Mouse (Mus musculus): ENCODE results near the gene Fbxl20. TPM values are rescaled to one million over a fixed set of nuclear protein-coding genes. Genes with fewer than 3 reads are reported as not detected.

Fbxl20 gene
- total RNA-seq, 2 experiments from 2014 or later: 8.9 to 12.1 TPM

- intact Hi-C loops (cut with DNase I; ENCODE audit: low total_unique reads): no loop called here
- no peak for DNase-seq
Measured at GRCm38 (mm10) chr11:98109706-98110105, 40.5 kb downstream of the Fbxl20 start.

GRCm38 (mm10) chr11:98101332-98101731, 48.9 kb downstream of the Fbxl20 start:
- DNase-seq: no peak
- intact Hi-C loops (cut with DNase I; ENCODE audit: low total_unique reads): no loop called here

- intact Hi-C loops (cut with DNase I; ENCODE audit: low total_unique reads): no loop called here
- DNase-seq: no peak
Measured at GRCm38 (mm10) chr11:98090583-98090982, 59.6 kb downstream of the Fbxl20 start.

- peak; percentile 61 for DNase-seq
- intact Hi-C loops (cut with DNase I; ENCODE audit: low total_unique reads): no loop called here
Measured at GRCm38 (mm10) chr11:98088224-98088623, 62.0 kb downstream of the Fbxl20 start.

- intact Hi-C loops (cut with DNase I; ENCODE audit: low total_unique reads): no loop called here
- no peak for DNase-seq
Measured at GRCm38 (mm10) chr11:98086574-98086973, 63.6 kb downstream of the Fbxl20 start.

GRCm38 (mm10) chr11:98086141-98086540, 64.1 kb downstream of the Fbxl20 start:
- intact Hi-C loops (cut with DNase I; ENCODE audit: low total_unique reads): no loop called here

GRCm38 (mm10) chr11:98082745-98083144, 67.5 kb downstream of the Fbxl20 start:
- DNase-seq: no peak
- intact Hi-C loops (cut with DNase I; ENCODE audit: low total_unique reads): no loop called here

More at GRCm38 (mm10) chr11:98086141-98086540, 64.1 kb downstream of the Fbxl20 start:
- no peak for DNase-seq

GRCm38 (mm10) chr11:98080450-98080849, 69.8 kb downstream of the Fbxl20 start:
- DNase-seq: no peak
- intact Hi-C loops (cut with DNase I; ENCODE audit: low total_unique reads): no loop called here

- peak; percentile 14 for DNase-seq
- intact Hi-C loops (cut with DNase I; ENCODE audit: low total_unique reads): loop anchor here (10.0 kb wide), 1 partner anchor 182 kb away; no protein-coding TSS in a partner anchor
Measured at GRCm38 (mm10) chr11:98077086-98077485, 73.1 kb downstream of the Fbxl20 start.

GRCm38 (mm10) chr11:98075195-98075808, 74.9 kb downstream of the Fbxl20 start:
- intact Hi-C loops (cut with DNase I; ENCODE audit: low total_unique reads): loop anchor here (2.0 to 10.0 kb wide), 2 partner anchors 41 to 181 kb away; no protein-coding TSS in a partner anchor
- DNase-seq: peak; percentile 84

GRCm38 (mm10) chr11:98073442-98073841, 76.8 kb downstream of the Fbxl20 start:
- intact Hi-C loops (cut with DNase I; ENCODE audit: low total_unique reads): loop anchor here (10.0 kb wide), 1 partner anchor 179 kb away; no protein-coding TSS in a partner anchor
- no peak for DNase-seq

- no peak for DNase-seq
- intact Hi-C loops (cut with DNase I; ENCODE audit: low total_unique reads): no loop called here
Measured at GRCm38 (mm10) chr11:98067255-98067654, 82.9 kb downstream of the Fbxl20 start.

- no peak for DNase-seq
- intact Hi-C loops (cut with DNase I; ENCODE audit: low total_unique reads): no loop called here
Measured at GRCm38 (mm10) chr11:98066201-98066600, 84.0 kb downstream of the Fbxl20 start.

- intact Hi-C loops (cut with DNase I; ENCODE audit: low total_unique reads): no loop called here
- no peak for DNase-seq
Measured at GRCm38 (mm10) chr11:98061904-98062562, 88.2 kb downstream of the Fbxl20 start.

GRCm38 (mm10) chr11:98061441-98061840, 88.8 kb downstream of the Fbxl20 start:
- DNase-seq: no peak
- intact Hi-C loops (cut with DNase I; ENCODE audit: low total_unique reads): no loop called here

GRCm38 (mm10) chr11:98060104-98060692, 90.0 kb downstream of the Fbxl20 start:
- intact Hi-C loops (cut with DNase I; ENCODE audit: low total_unique reads): no loop called here
- DNase-seq: no peak

GRCm38 (mm10) chr11:98059662-98060061, 90.5 kb downstream of the Fbxl20 start:
- DNase-seq: peak; percentile 41

GRCm38 (mm10) chr11:98057998-98058397, 92.2 kb downstream of the Fbxl20 start:
- no peak for DNase-seq
- intact Hi-C loops (cut with DNase I; ENCODE audit: low total_unique reads): no loop called here

More at GRCm38 (mm10) chr11:98059662-98060061, 90.5 kb downstream of the Fbxl20 start:
- intact Hi-C loops (cut with DNase I; ENCODE audit: low total_unique reads): no loop called here

GRCm38 (mm10) chr11:98057466-98057865, 92.7 kb downstream of the Fbxl20 start:
- no peak for DNase-seq
- intact Hi-C loops (cut with DNase I; ENCODE audit: low total_unique reads): no loop called here

- DNase-seq: peak; percentile 75
- intact Hi-C loops (cut with DNase I; ENCODE audit: low total_unique reads): no loop called here
Measured at GRCm38 (mm10) chr11:98052989-98053834, 97.0 kb downstream of the Fbxl20 start, which contains the start of gene Stac2. Gene Stac2, minus strand, starts transcription at chr11:98053462.

All from gastrocnemius, postnatal 14 days (tissue).